Mouse (Mus musculus): ENCODE data around the gene Mlph. TPM values are rescaled to one million over a fixed set of nuclear protein-coding genes. Genes with fewer than 3 reads are reported as not detected.

Mlph gene
- 0.05 TPM in 2 replicates for polyA plus RNA-seq (2012; rRNA removed)

GRCm38 (mm10) chr1:90914948-90915569, at the start of gene Mlph:
Mlph (plus strand) TSS chr1:90915085.

GRCm38 (mm10) chr1:90952808-90953207, 37.9 kb downstream of the Mlph start, which contains the start of gene Prlh:
Prlh (plus strand) TSS chr1:90953108.

GRCm38 (mm10) chr1:90969347-90969784, 54.5 kb downstream of the Mlph start, which contains the start of gene Rab17:
Rab17 (minus strand) TSS chr1:90969661.

GRCm38 (mm10) chr1:90998268-90998890, 83.5 kb downstream of the Mlph start, which contains the start of gene Lrrfip1:
Lrrfip1 (plus strand) TSS chr1:90998737.

Other genes starting within 250 kb of the Mlph start
- 5.9 and 7.9 TPM in 2 replicates for gene Col6a3, start 71.1 kb upstream of the Mlph start, polyA plus RNA-seq (2012; rRNA removed)
- gene Prlh, start 38.0 kb downstream of the Mlph start, polyA plus RNA-seq (2012; rRNA removed): not detected in 2 replicates
- gene Rab17, start 54.6 kb downstream of the Mlph start, polyA plus RNA-seq (2012; rRNA removed): 6.9 and 7.2 TPM in 2 replicates
- 17.7 and 20.2 TPM in 2 replicates for gene Lrrfip1, start 83.7 kb downstream of the Mlph start, polyA plus RNA-seq (2012; rRNA removed)
- 0.37 and 0.56 TPM in 2 replicates for gene Rbm44, start 230.0 kb downstream of the Mlph start, polyA plus RNA-seq (2012; rRNA removed)

Measured in liver, embryonic 18 days (tissue).